Mouse (Mus musculus): ENCODE results near the gene Dlgap3. TPM values are rescaled to one million over a fixed set of nuclear protein-coding genes. Genes with fewer than 3 reads are reported as not detected.

Gene Dlgap3
- total RNA-seq, 2 experiments from 2014 or later = 368 to 379 TPM

DNA sequence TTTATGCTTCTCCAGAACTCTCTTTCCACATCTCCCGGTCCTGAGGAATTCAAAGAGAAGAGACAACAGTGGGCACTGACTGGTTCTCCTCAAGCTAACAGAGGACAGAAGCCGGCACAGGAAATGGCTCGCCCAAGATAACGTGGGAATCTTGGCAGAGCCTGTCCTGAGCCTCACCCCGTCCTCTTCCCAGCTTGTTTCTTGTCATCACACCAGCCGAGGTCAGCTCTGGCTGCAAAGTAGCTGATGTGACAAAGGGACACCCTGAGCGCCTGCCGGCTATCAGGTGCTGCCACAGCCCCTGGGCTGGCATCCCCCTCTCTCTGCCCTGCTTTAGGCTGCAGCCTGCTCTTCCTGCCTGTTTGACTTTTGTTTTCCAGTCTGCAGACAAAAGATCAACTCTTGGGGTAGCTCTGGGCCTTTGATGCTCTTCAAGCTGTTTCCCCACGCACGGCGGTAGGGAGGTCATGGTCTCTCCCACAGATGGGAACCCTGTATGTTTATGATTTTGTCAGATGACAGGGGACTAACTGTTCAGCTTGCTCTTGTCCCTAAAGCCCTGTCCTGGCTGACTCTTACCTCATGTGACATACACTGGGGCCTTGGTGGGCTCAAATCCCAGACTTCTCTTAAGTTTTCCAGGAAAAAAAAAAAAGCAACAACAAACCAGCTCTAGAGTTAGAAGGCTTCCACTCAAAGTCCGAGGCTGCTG lies 89.3 kb downstream of the Dlgap3 start:
- DNase-seq (ENCODE audit: low spot score in 2 of 2) = no peak

DNA sequence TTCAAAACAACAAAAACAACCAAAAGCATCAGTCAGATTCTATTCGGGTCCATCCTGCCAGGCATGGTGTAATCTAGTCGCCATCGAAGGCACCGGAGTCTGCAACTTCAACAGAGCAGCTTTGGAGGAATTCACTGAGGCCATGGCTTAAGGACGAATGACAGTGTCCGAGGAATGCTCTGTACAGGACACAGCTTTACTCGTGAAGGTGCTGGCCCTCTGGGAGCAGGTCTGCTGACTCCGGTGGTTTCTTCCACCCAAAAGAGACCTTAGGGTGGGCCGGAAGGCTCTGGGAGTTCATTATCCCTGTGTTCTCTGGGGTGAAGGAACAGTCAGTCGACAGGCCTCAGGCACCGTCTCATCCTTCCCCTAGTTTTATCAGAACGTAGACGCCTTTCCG lies 92.6 kb downstream of the Dlgap3 start:
- DNase-seq (ENCODE audit: low spot score in 2 of 2) = no peak

DNA sequence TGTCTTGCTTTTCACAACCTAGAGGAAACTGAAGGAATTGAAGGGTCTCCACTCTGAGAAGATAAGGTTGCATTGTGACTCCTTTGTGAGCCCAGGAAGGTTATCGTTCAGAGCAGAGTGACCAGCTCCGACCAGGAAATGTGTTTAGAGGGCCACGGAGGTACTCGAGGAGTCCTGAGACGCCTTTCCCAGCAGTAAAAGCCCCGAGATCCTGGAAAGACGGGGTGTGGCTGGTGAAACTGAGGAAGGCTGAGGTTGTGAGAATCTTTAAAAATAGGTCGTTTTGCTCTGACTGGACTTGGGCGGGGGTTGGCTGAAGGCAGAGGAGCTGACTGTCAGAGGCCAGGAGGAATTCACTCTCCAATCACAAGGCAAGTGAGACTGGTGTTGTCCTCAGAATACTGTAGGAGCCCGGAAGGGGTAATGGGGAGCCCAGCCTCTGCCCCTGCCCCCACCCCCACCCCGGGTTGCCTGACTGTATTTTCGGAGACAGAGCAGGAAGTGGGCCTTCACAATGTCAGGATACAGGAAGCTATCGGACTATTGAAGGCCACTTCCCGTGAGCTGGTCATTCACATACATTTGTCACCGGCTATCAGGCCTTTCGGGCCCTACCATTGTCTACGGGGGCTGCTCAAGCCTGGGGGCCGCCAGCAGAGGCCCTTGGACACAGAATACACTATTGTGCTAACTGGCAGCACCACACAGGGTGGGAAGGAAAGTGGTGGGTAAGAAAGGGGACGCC lies 94.6 kb downstream of the Dlgap3 start:
- DNase-seq (ENCODE audit: low spot score in 2 of 2) = no peak

- no peak for DNase-seq (ENCODE audit: low spot score in 2 of 2)
Observed at GRCm38 (mm10) chr4:127264183-127264554, 95.2 kb downstream of the Dlgap3 start.

DNA sequence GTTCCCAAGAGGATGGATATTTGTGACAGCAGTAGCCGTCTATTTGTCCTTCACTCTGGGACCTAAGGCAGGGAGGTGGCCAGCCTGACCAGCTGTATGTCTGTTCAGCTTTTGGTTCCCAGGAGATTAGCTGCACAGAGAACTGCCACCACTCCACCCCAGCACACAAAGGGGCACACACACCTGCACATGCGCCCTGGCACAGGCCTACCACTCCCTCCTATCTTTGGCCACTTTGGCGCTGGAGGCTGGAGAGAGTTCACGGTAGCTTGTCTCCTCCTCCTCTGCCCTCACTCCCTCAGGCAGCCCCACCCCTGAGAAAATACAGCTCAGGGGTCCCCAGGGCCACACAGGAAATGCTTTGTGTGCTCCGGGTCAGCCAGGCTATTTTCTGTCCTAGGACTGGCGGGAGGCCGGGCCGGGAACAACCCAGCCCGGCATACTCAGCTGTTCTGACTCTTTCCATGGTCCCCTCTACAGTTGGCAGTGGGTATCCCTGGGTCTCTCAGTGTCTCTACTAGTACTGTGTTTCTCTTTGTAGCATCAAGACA lies 109.5 kb downstream of the Dlgap3 start:
- DNase-seq (ENCODE audit: low spot score in 2 of 2) = no peak

- no peak for DNase-seq (ENCODE audit: low spot score in 2 of 2)
Observed at GRCm38 (mm10) chr4:127279241-127279640, 110.2 kb downstream of the Dlgap3 start.

Other genes with a start within 250 kb of the Dlgap3 start
- 10 to 100 TPM; 59.3 to 60.3 TPM for gene Zmym4, start 201.1 kb upstream of the Dlgap3 start, total RNA-seq (2021)
- gene Sfpq, start 147.9 kb upstream of the Dlgap3 start, total RNA-seq (2021) = 100 to 1,000 TPM; 240 to 256 TPM
- 10 to 100 TPM; 14.6 to 20.1 TPM for gene Zmym1, start 108.1 kb upstream of the Dlgap3 start, total RNA-seq (2021)
- gene Zmym6, start 91.8 kb upstream of the Dlgap3 start, total RNA-seq (2021) = 10 to 100 TPM; 33.5 to 37.6 TPM
- 1 to 10 TPM; 3.3 TPM for gene Tmem35b, start 45.5 kb upstream of the Dlgap3 start, total RNA-seq (2021)
- gene Smim12, start 74.6 kb downstream of the Dlgap3 start, total RNA-seq (2021) = 10 to 100 TPM; 56.0 to 59.9 TPM
- gene Gja4, start 144.8 kb downstream of the Dlgap3 start, total RNA-seq (2021) = 1 to 10 TPM; 2.2 to 3.2 TPM
- gene Gjb3, start 161.6 kb downstream of the Dlgap3 start, total RNA-seq (2021) = under 1 TPM; 0.35 to 0.37 TPM
- not detected for gene Gjb4, start 184.9 kb downstream of the Dlgap3 start, total RNA-seq (2021)
- not detected for gene Gjb5, start 189.0 kb downstream of the Dlgap3 start, total RNA-seq (2021)

All from left cerebral cortex, adult 18-20 months (tissue).